In genomic region chr13:32680868-32681515, GRCm38 (mm10) we compare ENCODE assay signal across 8 mouse cellular contexts.
DNase-seq lines count a peak whose midpoint lies in the region; ATAC-seq and TF ChIP-seq lines count a peak whose summit lies in the region.

No protein-coding gene starts in this region.

- no peak overlapping the region for H3K4me3 ChIP-seq in intestine, embryonic 14.5 days (ENCODE audit: low read depth, low read length)
- no peak overlapping the region for H3K4me3 ChIP-seq in midbrain, embryonic 13.5 days (replicated peaks)
- no peak overlapping the region for H3K4me3 ChIP-seq in small intestine, adult 2 months (ENCODE audit: low read depth, low read length)

- 36% methylated on average over 12 of the region's 12 CpGs for WGBS in intestine, embryonic 14.5 days
- WGBS in midbrain, embryonic 13.5 days: 46% methylated on average over 12 of the region's 12 CpGs
- 33% methylated on average over 12 of the region's 12 CpGs for WGBS in small intestine, adult 2 months

- H3K27me3 ChIP-seq in intestine, embryonic 14.5 days (replicated peaks; ENCODE audit: control insufficient read depth, insufficient read depth, low read length): no peaks in the 10 kb centered on the region
- no peaks in the 10 kb centered on the region for H3K27me3 ChIP-seq in midbrain, embryonic 13.5 days
- no peaks in the 10 kb centered on the region for H3K27me3 ChIP-seq in small intestine, adult 2 months (ENCODE audit: control insufficient read depth, insufficient read depth, low read length)

- 0 out of 2 replicates have a peak, but pooled peaks have one; percentile 61 for ATAC-seq in cerebellum, adult (ENCODE audit: insufficient number of reproducible peaks, low FRiP score, low TSS enrichment)
- ATAC-seq in intestine, embryonic 14.5 days (replicated peaks; ENCODE audit: low FRiP score, low TSS enrichment, low read depth): no peak
- peak; percentile 79 for ATAC-seq in midbrain, embryonic 13.5 days

- TF ChIP-seq POLR2A in small intestine, adult 2 months (IDR thresholded peaks at IDR 0.05; ENCODE audit: low read depth, low read length): no peak

- no peak overlapping the region for H3K27ac ChIP-seq in intestine, embryonic 14.5 days (ENCODE audit: low read depth)
- no peak overlapping the region for H3K27ac ChIP-seq in midbrain, embryonic 13.5 days
- no peak overlapping the region for H3K27ac ChIP-seq in small intestine, adult 2 months (ENCODE audit: insufficient read depth, low read depth, low read length)

- no peaks in the 10 kb centered on the region for H3K36me3 ChIP-seq in intestine, embryonic 14.5 days (ENCODE audit: control insufficient read depth, insufficient read depth, low read length)
- no peaks in the 10 kb centered on the region for H3K36me3 ChIP-seq in midbrain, embryonic 13.5 days
- no peaks in the 10 kb centered on the region for H3K36me3 ChIP-seq in small intestine, adult 2 months (ENCODE audit: control insufficient read depth, insufficient read depth, low read length)

- no peak overlapping the region for H3K9ac ChIP-seq in intestine, embryonic 14.5 days (ENCODE audit: low read length)
- H3K9ac ChIP-seq in midbrain, embryonic 13.5 days (replicated peaks): no peak overlapping the region

- intact Hi-C loops in left cerebral cortex, postnatal 14 days (cut with DNase I): loop anchor here (2.0 kb wide), 1 partner anchor 888 kb away; no protein-coding TSS in a partner anchor

- TF ChIP-seq CTCF in small intestine, adult 2 months (IDR thresholded peaks at IDR 0.05; ENCODE audit: extremely low read depth, insufficient read length, insufficient replicate concordance, low read depth, low read length): peak; percentile 61; the same call in 1 of the 2 replicates

- no peak for DNase-seq in cerebellum, adult 11-12 months
- DNase-seq in cerebellum, postnatal 25 days: peak; percentile 58 to 79
- peak; percentile 71 for DNase-seq in gastrocnemius, postnatal 10 days
- DNase-seq in intestine, embryonic 14.5 days (ENCODE audit: low spot score): peak; percentile 77
- peak; percentile 69 to 78 for DNase-seq in left cerebral cortex, postnatal 14 days (ENCODE audit: low spot score in 2 of 2)

- no peaks in the 10 kb centered on the region for H3K9me3 ChIP-seq in intestine, embryonic 14.5 days (ENCODE audit: control insufficient read depth, low read length)
- H3K9me3 ChIP-seq in midbrain, embryonic 13.5 days: no peaks in the 10 kb centered on the region

- peak overlapping the region; percentile 12 for H3K4me2 ChIP-seq in intestine, embryonic 14.5 days (ENCODE audit: low read length)
- no peak overlapping the region for H3K4me2 ChIP-seq in midbrain, embryonic 13.5 days (replicated peaks)

- H3K4me1 ChIP-seq in intestine, embryonic 14.5 days (replicated peaks; ENCODE audit: control insufficient read depth, insufficient read depth, low read length): 0 out of 2 replicates have a peak, but pooled peaks cover 2% of the 10 kb centered on the region
- no peaks in the 10 kb centered on the region for H3K4me1 ChIP-seq in midbrain, embryonic 13.5 days (replicated peaks)
- H3K4me1 ChIP-seq in small intestine, adult 2 months (ENCODE audit: control insufficient read depth, insufficient read depth, insufficient read length, low read length): no peaks in the 10 kb centered on the region
